Mouse (Mus musculus): Measurements from ENCODE around the gene Itsn1. TPM values are rescaled to one million over a fixed set of nuclear protein-coding genes. Genes with fewer than 3 reads are reported as not detected.

Itsn1 gene
- total RNA-seq, 4 experiments from 2014 or later: 50.2 to 64.1 (median 53.3) TPM

GRCm38 (mm10) chr16:91768586-91768985 is 39.5 kb downstream of the Itsn1 start:
- peak; percentile 43 for DNase-seq (ENCODE audit: low spot score)

- no peak for DNase-seq (ENCODE audit: low spot score)
Measured at GRCm38 (mm10) chr16:91769911-91770310, 40.8 kb downstream of the Itsn1 start.

- no peak for DNase-seq (ENCODE audit: low spot score)
Measured at GRCm38 (mm10) chr16:91770662-91771061, 41.6 kb downstream of the Itsn1 start.

DNA sequence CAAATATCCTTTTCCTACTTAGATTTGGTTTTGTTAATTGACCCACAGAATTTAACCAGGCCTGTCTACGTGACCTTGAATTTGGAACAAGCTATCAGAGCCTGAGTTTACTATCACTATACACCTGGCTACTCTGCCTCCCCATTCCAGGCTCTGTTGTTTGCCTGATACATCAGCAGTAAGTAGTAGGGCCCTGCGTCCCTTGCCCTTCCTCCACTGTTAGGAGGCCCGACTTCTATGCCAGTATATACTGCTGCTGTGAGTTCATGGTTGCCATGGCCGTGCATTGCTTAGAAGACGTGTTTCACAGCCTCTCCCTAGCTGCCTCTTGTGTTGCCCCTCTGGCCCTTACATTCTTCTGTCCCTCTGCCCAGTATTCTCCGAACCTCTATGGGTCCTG is 42.3 kb downstream of the Itsn1 start:
- no peak for DNase-seq (ENCODE audit: low spot score)

DNA sequence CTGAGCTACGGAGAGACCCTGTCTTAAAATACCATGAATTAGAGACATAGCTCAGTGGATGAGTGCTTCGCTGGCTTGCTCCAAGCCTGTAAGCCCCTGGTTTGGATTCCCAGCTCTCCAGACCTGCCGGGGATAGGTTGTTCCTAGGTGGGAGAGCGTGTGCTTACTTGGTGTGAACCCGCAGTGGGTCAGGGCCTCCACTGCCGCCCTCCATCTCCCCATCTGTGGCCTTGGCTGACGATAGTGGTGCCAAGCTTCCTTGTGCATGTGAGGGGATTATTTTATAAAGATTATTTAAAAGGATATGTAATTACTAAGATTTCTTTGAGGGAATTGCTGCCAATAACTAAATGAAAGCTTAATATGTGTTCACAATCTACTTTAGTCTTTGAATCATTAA is 43.5 kb downstream of the Itsn1 start:
- DNase-seq (ENCODE audit: low spot score): no peak

- no peak for DNase-seq (ENCODE audit: low spot score)
Measured at GRCm38 (mm10) chr16:91779576-91779975, 50.5 kb downstream of the Itsn1 start.

DNA sequence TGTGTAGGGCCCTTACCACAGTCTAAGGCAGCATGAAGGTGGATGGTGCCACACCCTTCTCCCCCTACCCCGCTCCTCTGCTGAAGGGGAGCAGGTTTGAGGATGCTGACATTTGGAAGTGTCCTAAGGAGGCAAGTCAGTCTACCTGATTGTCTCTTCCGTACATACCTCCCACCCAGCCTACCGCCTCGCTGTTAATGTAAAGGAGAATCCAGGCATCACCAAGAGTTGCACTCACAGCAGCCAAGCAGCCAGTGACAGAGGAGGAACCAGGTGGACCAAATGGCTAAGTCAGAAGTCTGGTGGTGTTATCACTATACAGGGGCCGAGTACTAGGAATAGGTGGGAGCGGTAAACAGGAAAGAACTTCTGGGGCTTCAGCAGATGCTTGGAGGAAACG is 51.1 kb downstream of the Itsn1 start:
- no peak for DNase-seq (ENCODE audit: low spot score)

GRCm38 (mm10) chr16:91780826-91781225 is 51.7 kb downstream of the Itsn1 start:
- DNase-seq (ENCODE audit: low spot score): no peak

DNA sequence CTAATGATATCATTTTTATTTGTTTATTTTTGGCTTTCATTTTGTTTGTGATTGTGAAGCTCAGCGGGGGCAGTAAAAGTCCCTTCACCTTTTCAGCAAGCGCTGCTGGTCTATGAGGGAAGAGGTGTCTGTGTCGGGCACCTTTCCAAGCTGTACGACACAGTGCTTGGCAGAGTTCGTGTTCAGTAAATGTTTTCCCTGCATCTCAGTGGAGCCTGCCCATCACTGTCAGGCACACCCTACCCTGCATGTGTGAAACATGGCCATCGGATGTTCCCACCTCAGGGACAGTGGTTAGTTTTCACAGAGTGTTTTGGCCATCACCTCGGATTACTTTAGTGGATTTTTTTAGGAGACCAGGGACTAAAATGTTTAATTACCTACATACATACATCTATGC is 54.1 kb downstream of the Itsn1 start:
- no peak for DNase-seq (ENCODE audit: low spot score)

DNA sequence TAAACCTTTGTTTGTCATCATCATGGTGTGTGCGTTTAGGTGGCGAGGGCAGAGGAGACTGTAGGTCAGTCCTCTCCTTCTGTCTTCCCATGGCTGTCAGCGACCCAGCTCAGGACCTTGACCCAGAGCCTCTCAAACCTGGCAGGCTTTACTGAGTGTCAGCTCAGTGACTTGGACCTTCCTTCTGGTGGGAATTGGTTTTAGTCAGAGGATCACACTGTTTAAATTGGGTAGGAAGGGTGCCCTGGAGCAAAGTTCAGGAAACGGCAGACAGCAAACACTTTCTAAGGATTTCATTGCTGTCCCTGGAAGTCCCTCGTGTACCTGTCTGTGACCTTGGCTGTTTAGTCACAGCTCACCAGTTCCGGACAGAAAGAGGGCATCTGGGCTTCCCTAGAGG is 55.2 kb downstream of the Itsn1 start:
- DNase-seq (ENCODE audit: low spot score): no peak

DNA sequence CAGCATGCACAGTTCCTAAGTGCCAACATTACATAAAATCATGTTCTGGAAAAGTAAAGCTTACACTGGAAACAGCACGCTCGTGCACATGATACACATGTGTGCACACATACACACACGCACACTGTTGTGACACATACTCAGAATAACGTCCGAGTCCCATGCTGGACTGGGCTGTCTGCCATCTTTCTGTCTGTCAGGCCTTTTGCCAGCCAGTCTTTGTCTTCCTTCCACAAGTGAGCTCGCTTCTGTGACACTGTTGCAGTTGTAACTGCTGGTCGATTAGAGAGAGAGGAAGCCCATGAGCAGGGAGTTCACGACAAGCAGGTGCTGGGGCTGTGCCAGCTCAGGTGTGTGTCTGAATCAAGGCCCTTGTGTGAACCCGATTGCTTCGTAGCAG is 57.3 kb downstream of the Itsn1 start:
- peak; percentile 73 for DNase-seq (ENCODE audit: low spot score)

- DNase-seq (ENCODE audit: low spot score): no peak
Measured at GRCm38 (mm10) chr16:91789728-91790127, 60.6 kb downstream of the Itsn1 start.

- DNase-seq (ENCODE audit: low spot score): no peak
Measured at GRCm38 (mm10) chr16:91792477-91793196, 63.6 kb downstream of the Itsn1 start.

- DNase-seq (ENCODE audit: low spot score): peak; percentile 44
Measured at GRCm38 (mm10) chr16:91793507-91794278, 64.6 kb downstream of the Itsn1 start.

GRCm38 (mm10) chr16:91794306-91794705 is 65.2 kb downstream of the Itsn1 start:
- no peak for DNase-seq (ENCODE audit: low spot score)

DNA sequence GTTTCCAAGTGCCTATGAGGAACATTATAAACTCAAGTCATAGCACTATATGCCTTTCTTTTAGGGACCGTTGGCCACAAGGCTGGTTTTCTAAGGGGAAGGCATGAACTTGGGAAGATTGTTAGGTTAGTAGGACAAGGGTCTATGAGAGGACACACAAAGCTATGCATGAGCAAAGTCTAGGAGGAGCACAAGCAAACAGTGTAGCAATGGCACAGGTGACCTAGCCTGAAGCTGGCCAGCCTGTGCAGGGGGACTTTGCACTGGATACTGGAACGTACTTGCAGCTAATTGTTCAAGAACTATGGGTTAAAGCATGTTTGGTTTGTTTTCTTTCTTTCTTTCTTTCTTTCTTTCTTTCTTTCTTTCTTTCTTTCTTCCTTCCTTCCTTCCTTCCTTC is 66.0 kb downstream of the Itsn1 start:
- no peak for DNase-seq (ENCODE audit: low spot score)

DNA sequence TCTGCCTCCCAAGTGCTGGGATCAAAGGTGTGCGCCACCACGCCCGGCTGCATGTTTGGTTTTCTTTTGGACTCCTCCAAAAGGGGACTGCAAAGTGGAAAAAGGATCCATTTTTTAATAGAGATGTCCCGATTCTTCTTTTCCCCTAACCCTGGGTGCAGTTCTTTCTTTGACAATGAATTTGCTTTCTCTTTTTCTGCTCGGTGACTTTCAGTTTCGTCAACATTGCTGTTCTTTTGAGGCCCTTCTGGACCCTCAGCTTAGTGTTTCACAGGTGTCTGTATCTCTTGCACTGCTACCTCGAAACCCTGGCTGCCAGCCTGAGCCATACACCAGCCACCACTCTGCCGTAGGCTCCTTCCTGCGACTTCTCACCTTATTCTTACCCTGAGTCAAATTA is 66.5 kb downstream of the Itsn1 start:
- no peak for DNase-seq (ENCODE audit: low spot score)

DNA sequence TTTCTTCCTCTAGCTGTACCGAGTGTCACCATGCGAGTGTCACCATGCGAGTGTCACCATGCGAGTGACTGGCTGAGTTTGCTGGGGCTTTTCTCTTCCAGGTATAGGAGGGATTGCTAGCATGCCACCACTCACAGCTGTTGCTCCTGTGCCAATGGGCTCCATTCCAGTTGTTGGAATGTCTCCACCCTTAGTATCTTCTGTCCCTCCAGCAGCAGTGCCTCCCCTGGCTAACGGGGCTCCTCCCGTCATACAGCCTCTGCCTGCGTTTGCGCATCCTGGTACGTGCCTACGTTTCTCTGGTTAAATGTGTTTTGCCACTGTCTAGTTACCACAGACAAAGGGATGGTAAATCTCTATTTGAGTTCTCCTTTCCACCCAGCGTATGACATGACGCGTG is 72.3 kb downstream of the Itsn1 start:
- DNase-seq (ENCODE audit: low spot score): no peak

DNA sequence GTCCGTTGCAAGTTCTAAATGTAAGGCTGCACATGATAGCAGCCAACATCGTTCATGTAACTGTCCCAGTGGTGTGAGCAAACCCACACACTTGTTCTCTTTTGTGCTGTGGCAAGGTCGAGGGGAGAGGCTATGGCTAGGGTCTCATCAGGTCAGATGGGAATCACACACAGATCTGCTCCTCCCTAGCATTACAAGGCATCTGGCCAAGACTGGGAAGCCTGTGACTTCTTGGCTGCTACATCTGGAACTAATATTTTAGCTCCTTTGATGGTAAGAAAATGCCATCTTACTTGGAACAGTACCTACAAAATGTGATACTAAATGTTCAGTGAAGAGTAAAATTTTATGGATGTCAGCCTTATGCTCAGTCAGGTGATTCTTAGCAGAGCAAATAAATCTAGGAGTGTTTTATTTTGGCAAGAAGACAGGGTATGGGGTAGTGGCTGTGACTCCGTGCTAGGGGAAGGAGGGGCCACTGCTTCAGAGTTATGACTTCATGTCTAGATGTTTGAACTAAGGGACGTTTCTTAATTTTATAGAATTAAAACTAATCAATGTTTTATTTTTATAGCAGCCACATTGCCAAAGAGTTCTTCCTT is 73.5 kb downstream of the Itsn1 start:
- no peak for DNase-seq (ENCODE audit: low spot score)

DNA sequence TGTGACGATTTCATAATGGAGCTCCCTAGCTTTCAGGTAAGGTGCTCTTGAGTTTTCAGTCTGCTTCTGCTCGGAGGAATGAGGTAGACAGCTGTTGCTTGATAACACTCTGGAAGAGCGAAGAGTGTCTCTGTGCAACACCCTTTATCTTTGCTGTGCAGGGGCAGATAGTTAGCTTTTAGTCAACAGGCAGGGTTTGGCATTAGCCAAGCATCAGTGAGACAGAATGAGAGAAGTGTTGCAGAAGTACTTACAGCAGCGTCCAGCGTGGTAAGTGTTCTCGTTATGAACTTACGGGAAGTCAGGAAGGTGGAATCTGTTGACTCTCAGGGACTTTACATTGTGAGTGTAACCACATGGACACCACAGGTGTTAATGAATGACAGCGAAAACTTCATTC is 75.3 kb downstream of the Itsn1 start:
- no peak for DNase-seq (ENCODE audit: low spot score)

DNA sequence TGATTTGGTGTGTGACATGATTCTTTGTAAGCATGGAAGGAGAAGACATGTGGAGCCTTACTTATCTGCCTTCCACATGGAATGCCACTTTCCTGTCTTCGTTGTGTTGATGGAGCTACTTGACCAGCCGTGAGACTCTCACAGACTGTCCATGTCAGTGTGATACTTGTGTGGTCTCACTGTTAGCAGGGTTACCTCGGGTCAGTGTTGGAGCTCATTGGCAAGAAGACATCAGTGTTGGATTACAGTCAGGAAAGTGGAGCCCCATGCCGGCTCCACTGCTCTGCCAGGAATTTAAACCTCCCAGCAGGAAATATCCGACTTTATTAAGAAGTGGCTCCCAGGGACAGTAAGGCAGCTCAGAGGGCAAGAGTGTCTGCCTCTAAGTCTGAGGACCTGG is 75.8 kb downstream of the Itsn1 start:
- peak; percentile 39 for DNase-seq (ENCODE audit: low spot score)

- no peak for DNase-seq (ENCODE audit: low spot score)
Measured at GRCm38 (mm10) chr16:91810235-91810634, 81.2 kb downstream of the Itsn1 start.

GRCm38 (mm10) chr16:91811339-91811738 is 82.3 kb downstream of the Itsn1 start:
- DNase-seq (ENCODE audit: low spot score): no peak

Data from heart, adult 8-10 months (tissue).